Comparison of ENCODE assay signal across 42 mouse cellular contexts in genomic region chr1:44178086-44178485, GRCm38 (mm10). TPM values are rescaled to one million over a fixed set of nuclear protein-coding genes. Genes with fewer than 3 reads are reported as not detected.
"Had no signal": no experiment of that assay in that cellular context is flagged by ENCODE, and none has a peak within 500 bp of the region (broad histone marks: within the 10 kb centered on the region; RNA-seq: fewer than 3 reads in every experiment).

No protein-coding gene starts in this region.

- DNase-seq: left cerebral cortex, postnatal 4 days; liver; liver, embryonic 13.5 days; liver, postnatal 0 days; lung, adult 18-20 months; lung, adult 2 months; lung, embryonic 14.5 days; lung, postnatal 10 days; lung, postnatal 14 days; lung, postnatal 36 days; lung, postnatal 4 days; midbrain, embryonic 14.5 days had no signal

- H3K27ac ChIP-seq: limb, embryonic 10.5 days; limb, embryonic 12.5 days; limb, embryonic 13.5 days; limb, embryonic 15.5 days; liver, embryonic 12.5 days; liver, embryonic 13.5 days; liver, embryonic 14.5 days; liver, embryonic 15.5 days; lung, embryonic 15.5 days; macrophage; midbrain, embryonic 12.5 days; midbrain, embryonic 13.5 days; midbrain, embryonic 15.5 days; neural tube, embryonic 12.5 days; neural tube, embryonic 13.5 days had no signal

- H3K4me1 ChIP-seq: limb, embryonic 10.5 days; limb, embryonic 12.5 days; limb, embryonic 13.5 days; limb, embryonic 15.5 days; liver, embryonic 12.5 days; liver, embryonic 13.5 days; liver, embryonic 15.5 days; lung, embryonic 15.5 days; megakaryocyte, embryonic 14.5 days; midbrain, embryonic 12.5 days; midbrain, embryonic 13.5 days; midbrain, embryonic 15.5 days; neural tube, embryonic 12.5 days; neural tube, embryonic 13.5 days had no signal

- H3K9me3 ChIP-seq: limb, embryonic 10.5 days; limb, embryonic 12.5 days; limb, embryonic 13.5 days; limb, embryonic 15.5 days; liver, embryonic 12.5 days; liver, embryonic 13.5 days; liver, embryonic 15.5 days; lung, embryonic 15.5 days; megakaryocyte, embryonic 14.5 days; midbrain, embryonic 12.5 days; midbrain, embryonic 13.5 days; midbrain, embryonic 15.5 days; neural tube, embryonic 12.5 days; neural tube, embryonic 13.5 days had no signal

- H3K27me3 ChIP-seq: limb, embryonic 12.5 days; limb, embryonic 13.5 days; limb, embryonic 15.5 days; liver, embryonic 12.5 days; liver, embryonic 13.5 days; liver, embryonic 15.5 days; lung, embryonic 15.5 days; megakaryocyte, embryonic 14.5 days; midbrain, embryonic 12.5 days; midbrain, embryonic 13.5 days; midbrain, embryonic 15.5 days; neural tube, embryonic 12.5 days; neural tube, embryonic 13.5 days had no signal

- H3K4me3 ChIP-seq: limb, embryonic 10.5 days; limb, embryonic 12.5 days; limb, embryonic 13.5 days; limb, embryonic 15.5 days; liver, embryonic 12.5 days; liver, embryonic 13.5 days; liver, embryonic 15.5 days; lung, embryonic 15.5 days; megakaryocyte, embryonic 14.5 days; midbrain, embryonic 12.5 days; midbrain, embryonic 13.5 days; midbrain, embryonic 15.5 days; myocyte; neural tube, embryonic 12.5 days; neural tube, embryonic 13.5 days had no signal

- H3K4me2 ChIP-seq: limb, embryonic 12.5 days; limb, embryonic 13.5 days; limb, embryonic 15.5 days; liver, embryonic 11.5 days; liver, embryonic 12.5 days; liver, embryonic 13.5 days; liver, embryonic 15.5 days; lung, embryonic 14.5 days; lung, embryonic 15.5 days; midbrain, embryonic 11.5 days; midbrain, embryonic 12.5 days; midbrain, embryonic 13.5 days; midbrain, embryonic 15.5 days; neural tube, embryonic 12.5 days; neural tube, embryonic 13.5 days had no signal

- H3K9ac ChIP-seq: limb, embryonic 12.5 days; limb, embryonic 13.5 days; limb, embryonic 15.5 days; liver, embryonic 12.5 days; liver, embryonic 13.5 days; liver, embryonic 14.5 days; liver, embryonic 15.5 days; liver, postnatal 0 days; lung, embryonic 14.5 days; lung, embryonic 15.5 days; midbrain, embryonic 12.5 days; midbrain, embryonic 13.5 days; midbrain, embryonic 15.5 days; neural tube, embryonic 12.5 days; neural tube, embryonic 13.5 days had no signal

RNA-seq across cellular contexts. Expression of gene Mettl21e, which starts 40.7 kb away (rescaled TPM):
- total RNA-seq: left cerebral cortex, postnatal 10 days; left cerebral cortex, postnatal 25 days; left cerebral cortex, postnatal 36 days; left cerebral cortex, postnatal 4 days; liver, adult 2 months; megakaryocyte progenitor cell, adult 5-6 weeks; megakaryocyte, adult 5-6 weeks; megakaryocyte-erythroid progenitor cell, adult 5-6 weeks; midbrain, postnatal 0 days; monocyte, adult 5-6 weeks had no signal
- polyA plus RNA-seq: limb, embryonic 10.5 days; limb, embryonic 11.5 days; limb, embryonic 12.5 days; limb, embryonic 13.5 days; liver, adult 2 months; liver, embryonic 11.5 days; liver, embryonic 12.5 days; liver, embryonic 13.5 days; liver, embryonic 14.5 days; liver, postnatal 0 days; macrophage; midbrain, embryonic 11.5 days; midbrain, embryonic 12.5 days; midbrain, embryonic 13.5 days; midbrain, embryonic 14.5 days; midbrain, embryonic 15.5 days; midbrain, embryonic 16.5 days; midbrain, postnatal 0 days; myocyte; neural tube, embryonic 11.5 days; neural tube, embryonic 12.5 days; neural tube, embryonic 13.5 days had no signal
